Mouse (Mus musculus) Patski (cell line): Measurements from ENCODE around the gene Rilp. TPM values are rescaled to one million over a fixed set of nuclear protein-coding genes. Genes with fewer than 3 reads are reported as not detected.

Experiments
- ATAC-seq: fragments of 100-300 bp; one replicate; pipeline ENCODE4 v1.8.0; 2021
- CTCF ChIA-PET: fragments of 350-600 bp; sonication (Branson Sonifier 250); formaldehyde crosslinking; loops from one replicate; lab custom pipeline; 2022; ENCODE audit warnings: inconsistent platforms; lab: Charles Lee
- POLR2A ChIA-PET: fragments of 350-600 bp; sonication (Branson Sonifier 250); formaldehyde crosslinking; loops from one replicate; lab custom pipeline; 2022; ENCODE audit warnings: antibody characterized with exemption, inconsistent platforms; lab: Charles Lee
- DNase-seq: peaks from one replicate; pipeline ENCODE4 v3.0.0-alpha.2; 2011; ENCODE audit warnings: low read depth, low spot score
- H3K27me3 ChIP-seq: fragments of 371-371 bp; one replicate; pipeline ENCODE4 v1.5.1; 2021
- CTCF ChIP-seq: fragments of 100-300 bp; IDR thresholded peaks from one replicate; pipeline ENCODE4 v1.5.1; 2021
- in situ Hi-C: fragments of 300-500 bp; cut with MboI; formaldehyde crosslinking; loops from 3 replicates; pipeline ENCODE4 v1.11.1; 2018; ENCODE audit warnings: low pct_unique_long_range_greater_than_20kb, mixed read lengths
- polyA plus RNA-seq: library from polyadenylated mRNA; unstranded; gene quantifications from one replicate; pipeline ENCODE4 v1.2.3, GENCODE M21; 2021

Gene Rilp
- polyA plus RNA-seq, 1 experiment from 2014 or later = 1.4 TPM

DNA sequence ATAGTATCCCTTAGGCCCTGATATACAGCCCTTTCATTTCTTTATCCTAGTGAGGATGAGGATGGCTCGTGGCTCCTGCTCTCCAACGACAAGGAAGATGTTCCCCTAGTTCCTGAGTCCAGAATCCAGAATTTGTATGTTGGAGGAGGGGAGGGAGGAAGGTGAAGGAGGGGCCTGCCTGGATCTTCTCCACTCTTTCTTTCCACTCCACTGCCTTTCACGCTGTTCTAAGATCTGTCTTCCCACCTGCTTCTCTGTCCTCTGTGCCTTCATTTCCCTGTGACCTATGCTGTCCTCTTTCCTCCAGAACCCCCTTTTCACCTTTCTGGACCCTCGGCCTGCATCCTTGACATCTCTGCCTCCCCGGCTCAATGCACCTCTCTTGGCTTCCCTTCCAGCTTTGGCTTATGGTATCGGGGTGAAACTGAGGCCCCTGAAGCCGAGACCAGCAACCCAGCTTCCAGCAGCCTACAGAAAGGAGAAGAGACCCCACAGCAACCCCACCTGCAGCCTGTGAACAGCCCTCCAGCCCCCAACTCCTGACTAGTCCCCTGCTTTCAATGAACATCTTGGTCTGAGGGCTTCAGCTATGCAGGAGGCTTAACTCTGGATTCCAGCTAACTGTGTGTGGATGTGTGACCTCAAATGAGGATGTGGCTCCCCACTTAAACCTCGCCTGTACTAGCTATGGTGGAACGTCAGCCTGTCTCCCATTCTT is 2.6 kb downstream of the Rilp start:
- no peak for TF ChIP-seq CTCF
- in situ Hi-C loops = no loop called here
- CTCF ChIA-PET = interaction anchor here (0.9 to 4.6 kb wide), 6 partner anchors 14 to 116 kb away, joined by 3 to 42 read pairs (median 4); partner anchors contain the start of gene Wdr81

DNA sequence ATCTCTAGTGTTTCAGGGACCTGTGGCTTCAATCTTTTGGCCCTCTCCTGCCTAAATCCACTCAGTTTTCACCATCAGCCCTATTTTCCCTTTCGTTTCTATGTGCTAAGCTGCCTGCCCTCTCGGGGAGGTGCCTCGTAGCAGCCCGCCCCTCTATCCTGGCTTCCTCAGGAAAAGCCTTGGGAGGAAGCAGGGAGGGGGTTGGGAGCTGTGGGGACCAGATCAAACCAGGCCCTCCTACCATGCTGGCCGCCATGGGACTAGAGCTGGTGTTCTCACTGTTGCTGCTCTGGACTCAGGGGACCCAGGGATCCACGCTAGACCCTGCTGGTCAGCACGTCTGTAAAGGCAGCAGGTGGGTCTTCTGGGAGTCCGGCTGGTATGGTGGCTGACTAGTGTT is 3.4 kb downstream of the Rilp start, which contains the start of gene Scarf1:
TSS of gene Scarf1 (plus strand) at position 205 of the 400 bp plus-strand sequence.
- no peak for TF ChIP-seq CTCF
- ChIA-PET CTCF (interaction anchor here (1.0 to 4.6 kb wide), 2 partner anchors 13 to 110 kb away, joined by 3 to 42 read pairs; no protein-coding TSS in a partner anchor), POLR2A (interaction anchor here (0.6 kb wide), 1 partner anchor 16 kb away, joined by 4 read pairs; no protein-coding TSS in a partner anchor)
- in situ Hi-C loops = no loop called here
- no peaks in the 10 kb centered on the region for H3K27me3 ChIP-seq
- DNase-seq = no peak
- no peak for ATAC-seq

More for the DNA sequence above, 2.6 kb downstream of the Rilp start:
- no peaks in the 10 kb centered on the region for H3K27me3 ChIP-seq
- DNase-seq = no peak
- POLR2A ChIA-PET = no interaction called here
- no peak for ATAC-seq

DNA sequence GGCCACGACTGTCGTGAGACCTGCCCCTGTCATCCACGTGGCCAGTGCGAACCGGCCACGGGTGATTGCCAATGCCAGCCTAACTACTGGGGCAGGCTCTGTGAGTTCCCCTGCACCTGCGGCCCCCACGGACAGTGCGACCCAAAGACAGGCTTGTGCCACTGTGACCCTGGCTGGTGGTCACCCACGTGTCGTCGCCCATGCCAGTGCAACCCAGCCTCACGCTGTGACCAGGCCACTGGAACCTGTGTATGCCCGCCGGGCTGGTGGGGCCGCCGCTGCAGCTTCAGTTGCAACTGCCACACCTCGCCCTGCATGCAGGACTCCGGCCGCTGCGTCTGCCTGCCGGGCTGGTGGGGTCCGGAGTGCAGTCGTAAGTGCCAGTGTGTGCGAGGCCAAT is 5.3 kb downstream of the Rilp start:
- in situ Hi-C loops = no loop called here

DNA sequence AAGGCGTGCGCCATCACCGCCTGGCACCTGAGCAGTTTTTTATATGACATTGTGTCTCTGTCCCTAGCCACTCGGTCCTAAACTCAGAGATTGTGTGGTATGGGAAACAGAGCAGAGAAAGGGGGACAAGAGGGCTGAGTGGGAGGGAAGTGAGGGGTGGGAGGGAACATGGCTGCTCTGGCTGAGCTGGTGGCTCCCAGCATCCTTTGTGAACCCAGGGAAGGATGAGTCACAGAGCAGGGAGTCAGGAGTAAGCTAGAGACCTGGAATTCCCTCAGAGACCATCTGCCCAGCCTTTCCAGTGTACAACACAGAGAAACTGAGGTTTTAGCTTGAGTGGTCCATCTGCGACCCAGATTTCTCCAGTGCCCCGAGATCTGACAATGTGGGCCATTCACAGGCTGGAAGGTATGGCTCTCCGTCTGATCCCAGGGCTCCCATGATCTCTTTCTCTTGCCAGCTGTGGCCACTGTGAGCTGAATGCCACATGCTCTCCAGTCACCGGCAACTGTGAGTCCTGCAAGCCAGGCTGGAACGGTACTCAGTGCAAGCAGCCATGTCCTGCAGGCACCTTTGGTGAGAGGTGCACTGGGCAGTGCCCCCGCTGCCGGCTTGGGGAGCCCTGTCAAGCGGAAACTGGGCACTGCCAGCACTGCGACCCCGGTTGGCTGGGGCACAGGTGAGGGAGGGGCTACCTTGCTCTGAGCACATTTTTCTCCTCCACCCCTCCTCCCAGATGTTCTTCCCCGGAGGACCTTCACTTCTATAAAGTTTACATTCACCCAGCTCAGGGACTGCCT is 10.1 kb downstream of the Rilp start:
- no peaks in the 10 kb centered on the region for H3K27me3 ChIP-seq
- DNase-seq = no peak
- TF ChIP-seq CTCF = no peak
- POLR2A ChIA-PET = interaction anchor here (0.5 to 0.7 kb wide), 2 partner anchors 53 to 690 kb away, joined by 3 to 4 read pairs; no protein-coding TSS in a partner anchor
- ATAC-seq = no peak
- in situ Hi-C loops = no loop called here
- CTCF ChIA-PET = interaction anchor here (1.1 to 1.6 kb wide), 2 partner anchors 22 to 54 kb away, joined by 3 read pairs; no protein-coding TSS in a partner anchor

More for the DNA sequence above, 5.3 kb downstream of the Rilp start:
- no peak for TF ChIP-seq CTCF
- DNase-seq (no peak), ATAC-seq (no peak)
- no peaks in the 10 kb centered on the region for H3K27me3 ChIP-seq
- POLR2A ChIA-PET = interaction anchor here (0.6 kb wide), 1 partner anchor 112 kb away, joined by 3 read pairs; no protein-coding TSS in a partner anchor
- CTCF ChIA-PET = no interaction called here

DNA sequence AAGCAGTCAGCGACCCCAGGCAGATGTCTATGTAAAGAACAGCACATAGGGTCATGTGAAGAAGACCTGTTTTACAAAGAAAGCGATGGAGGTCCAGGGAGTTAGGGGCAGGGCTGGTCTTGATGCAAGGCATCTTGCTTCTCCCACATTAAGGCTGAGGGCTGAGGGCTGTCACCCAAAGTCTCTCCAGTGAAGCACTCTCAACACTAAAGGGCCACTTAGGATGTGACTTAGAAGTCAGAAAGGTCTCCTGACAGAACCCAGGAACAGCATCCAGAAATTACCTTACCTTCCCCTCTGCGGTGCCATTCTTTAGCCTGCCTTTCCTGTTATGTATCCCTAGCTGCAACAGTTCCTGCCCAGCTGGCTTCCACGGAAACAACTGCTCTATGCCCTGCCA is 11.7 kb downstream of the Rilp start:
- CTCF ChIA-PET = no interaction called here
- POLR2A ChIA-PET = no interaction called here
- no peak for ATAC-seq
- TF ChIP-seq CTCF = no peak
- in situ Hi-C loops = no loop called here
- H3K27me3 ChIP-seq = no peaks in the 10 kb centered on the region
- no peak for DNase-seq

DNA sequence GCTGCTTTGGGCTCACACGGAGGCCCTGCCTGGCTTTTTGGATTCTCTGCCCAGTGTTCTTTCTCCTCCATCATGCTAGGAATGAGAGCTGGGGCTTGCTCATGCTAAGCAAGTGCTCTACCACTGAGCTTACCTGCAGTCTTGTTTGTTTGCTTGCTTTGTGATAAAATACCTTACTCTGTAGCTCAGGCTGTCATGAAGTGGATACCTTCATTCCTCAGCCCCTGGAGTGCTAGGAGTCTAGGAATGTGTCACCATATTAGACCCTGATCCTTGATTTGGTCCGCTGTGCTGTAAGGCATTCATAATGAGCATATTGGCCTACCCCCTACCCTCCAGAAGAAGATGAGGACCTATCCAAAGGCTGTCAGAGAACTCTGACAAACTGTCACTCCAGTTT is 12.9 kb downstream of the Rilp start:
- TF ChIP-seq CTCF = no peak
- ChIA-PET POLR2A (no interaction called here), CTCF (interaction anchor here (2.0 kb wide), 1 partner anchor 12 kb away, joined by 8 read pairs; the partner anchor contains the start of gene Rilp)
- H3K27me3 ChIP-seq = no peaks in the 10 kb centered on the region
- DNase-seq (no peak), ATAC-seq (no peak)
- in situ Hi-C loops = no loop called here

DNA sequence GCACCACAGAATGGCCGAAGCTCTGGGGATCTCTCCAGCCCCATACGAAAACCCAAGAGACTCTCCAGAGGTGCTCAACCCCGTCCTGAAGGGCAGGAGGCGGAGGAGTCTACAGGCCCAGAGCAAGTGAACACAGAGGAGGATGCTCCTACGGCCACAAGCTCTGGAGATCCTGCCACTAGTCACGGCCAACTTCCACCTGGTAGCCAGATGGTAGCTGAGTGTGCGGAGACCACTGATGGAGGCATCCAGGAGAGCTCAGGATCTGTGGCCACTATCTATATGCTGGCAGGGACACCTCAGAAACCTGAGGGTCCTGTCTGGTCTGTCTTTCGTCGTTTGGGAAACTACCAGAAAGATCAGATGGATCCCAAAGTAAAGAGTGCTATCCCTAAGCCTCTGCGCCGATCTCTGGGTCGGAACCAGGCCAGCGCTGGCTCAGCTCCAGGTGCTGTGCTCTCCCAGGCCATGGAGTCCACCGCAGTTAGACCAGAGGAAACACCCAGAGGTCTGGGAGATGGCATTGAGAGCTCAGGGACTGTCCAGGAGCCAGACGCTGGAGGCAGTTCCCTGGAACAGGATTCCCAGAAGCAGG is 15.7 kb downstream of the Rilp start:
- POLR2A ChIA-PET = no interaction called here
- ATAC-seq (no peak), DNase-seq (no peak)
- TF ChIP-seq CTCF = no peak
- in situ Hi-C loops = no loop called here
- CTCF ChIA-PET = interaction anchor here (1.7 kb wide), 1 partner anchor 15 kb away, joined by 5 read pairs; the partner anchor contains the start of gene Rilp
- H3K27me3 ChIP-seq = no peaks in the 10 kb centered on the region

DNA sequence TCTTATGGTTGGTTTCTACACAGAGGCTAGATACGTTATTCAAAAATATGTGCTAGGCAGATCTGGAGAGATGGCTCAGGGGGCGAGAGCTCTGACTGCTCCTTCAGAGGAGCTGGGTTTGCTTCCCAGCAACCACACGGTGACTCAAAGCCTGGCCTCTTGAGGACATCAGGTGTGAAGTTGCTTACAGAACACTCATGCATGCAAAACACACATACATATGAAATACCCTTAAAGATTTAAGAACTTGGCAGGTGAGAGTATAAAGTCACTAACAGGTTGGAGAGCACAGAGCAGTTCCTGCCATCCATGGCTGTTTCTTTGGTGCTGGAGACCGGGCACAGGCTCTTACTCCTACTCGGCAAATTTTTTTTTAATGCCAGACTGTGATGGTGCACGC is 17.0 kb downstream of the Rilp start:
- in situ Hi-C loops = no loop called here
- no peaks in the 10 kb centered on the region for H3K27me3 ChIP-seq
- ATAC-seq (no peak), DNase-seq (no peak)
- CTCF ChIA-PET = interaction anchor here (1.2 kb wide), 1 partner anchor 14 kb away, joined by 3 read pairs; the partner anchor contains the start of gene Scarf1
- POLR2A ChIA-PET = no interaction called here
- no peak for TF ChIP-seq CTCF

DNA sequence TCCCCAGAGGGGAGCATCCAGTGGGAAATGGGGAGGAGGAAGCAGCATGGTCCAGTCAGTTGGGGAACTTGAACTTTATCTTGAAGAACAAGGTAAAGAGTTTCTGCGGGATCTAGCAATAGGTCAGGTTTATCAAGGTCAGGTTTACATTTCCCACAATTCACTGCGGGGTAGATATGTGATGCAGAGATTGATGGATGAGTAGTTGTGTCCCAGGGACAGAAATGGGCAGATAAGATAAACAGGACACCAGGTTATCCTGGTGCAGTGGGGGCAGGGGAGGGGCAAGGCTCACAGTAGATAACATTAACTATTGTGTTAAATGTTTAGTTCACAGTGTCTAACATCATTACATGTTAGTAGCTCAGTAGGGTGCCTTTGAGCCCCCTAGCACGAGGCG is 19.9 kb downstream of the Rilp start:
- POLR2A ChIA-PET = interaction anchor here (0.7 to 2.5 kb wide), 3 partner anchors 20 to 52 kb away, joined by 3 to 10 read pairs (median 5); no protein-coding TSS in a partner anchor
- CTCF ChIA-PET = interaction anchor here (0.8 to 2.6 kb wide), 10 partner anchors 11 to 126 kb away, joined by 3 to 26 read pairs (median 3); no protein-coding TSS in a partner anchor
- no peak for ATAC-seq
- in situ Hi-C loops = loop anchor here (5.0 kb wide), 1 partner anchor 43 kb away; no protein-coding TSS in a partner anchor
- no peak for DNase-seq
- H3K27me3 ChIP-seq = no peaks in the 10 kb centered on the region
- TF ChIP-seq CTCF = no peak

DNA sequence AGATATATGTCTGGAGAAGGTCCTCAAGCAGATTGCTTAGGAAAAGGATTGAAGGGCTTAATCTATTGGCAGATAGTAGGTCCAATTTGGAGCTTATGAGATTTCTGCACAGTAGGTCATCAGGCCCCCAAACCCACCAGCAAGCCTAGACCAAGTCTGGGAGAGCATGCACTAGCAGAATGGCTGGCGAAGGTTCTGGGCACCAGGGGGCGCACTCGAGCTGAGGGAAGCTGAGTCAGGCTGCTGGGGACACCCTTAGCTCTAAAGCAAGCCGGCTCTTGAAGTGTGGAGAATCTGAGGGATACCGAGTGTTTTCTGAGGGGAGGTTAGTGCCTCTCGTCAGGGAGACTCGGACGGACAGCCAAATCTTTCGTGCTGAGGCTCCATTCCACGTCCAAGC is 20.4 kb downstream of the Rilp start:
- CTCF ChIA-PET = interaction anchor here (0.8 to 2.6 kb wide), 12 partner anchors 10 to 126 kb away, joined by 3 to 26 read pairs (median 4); no protein-coding TSS in a partner anchor
- H3K27me3 ChIP-seq = no peaks in the 10 kb centered on the region
- TF ChIP-seq CTCF = no peak
- DNase-seq (no peak), ATAC-seq (no peak)
- in situ Hi-C loops = loop anchor here (5.0 kb wide), 1 partner anchor 42 kb away; no protein-coding TSS in a partner anchor
- POLR2A ChIA-PET = interaction anchor here (0.7 to 2.5 kb wide), 3 partner anchors 19 to 51 kb away, joined by 3 to 10 read pairs (median 5); no protein-coding TSS in a partner anchor
